Mouse (Mus musculus): ENCODE data around the gene Aldh3b1. TPM values are rescaled to one million over a fixed set of nuclear protein-coding genes. Genes with fewer than 3 reads are reported as not detected.
"Not testable (repeated sequence)": the region's sequence is repeated elsewhere in the genome, so short reads cannot be mapped to it uniquely, and the experiment has no call there.

Aldh3b1 gene
- total RNA-seq (2012; rRNA removed) = 0.76 and 1.4 TPM in 2 replicates

GRCm38 (mm10) chr19:3929211-3929941 lies at the start of gene Aldh3b1:
Gene Aldh3b1 (minus strand): TSS chr19:3929808.
- Histone ChIP-seq H3K4me3 (ENCODE audit: insufficient read depth in 1 of 2, low read depth in 1 of 2, low read length in 2 of 2, poor library complexity in 1 of 2, severe bottlenecking in 1 of 2) (peak within 1 kb of the TSS; percentile 28 to 56), H3K9me3 (ENCODE audit: control insufficient read depth, insufficient read depth, low read depth, low read length) (no peaks in the 10 kb centered on the region), H3K9ac (ENCODE audit: insufficient read depth, low read depth, low read length, poor library complexity, severe bottlenecking) (peak within 1 kb of the TSS; percentile 56), H3K4me1 (ENCODE audit: control insufficient read depth in 2 of 2, insufficient read depth in 2 of 2, low read length in 2 of 2, poor library complexity in 1 of 2) (peaks cover 2 to 13% of the 10 kb centered on the region in 2 experiments; a peak in 2 of 4 replicates), H3K27ac (ENCODE audit: insufficient read depth, low read depth, low read length, poor library complexity, severe bottlenecking) (no peak within 1 kb of the TSS), H3K36me3 (ENCODE audit: control insufficient read depth, insufficient read depth, low read length, poor library complexity, severe bottlenecking) (no peaks in the 10 kb centered on the region)
- no peak for TF ChIP-seq HCFC1 (IDR thresholded peaks at IDR 0.05; ENCODE audit: borderline replicate concordance, insufficient read depth, low read length)
- no peak for TF ChIP-seq CHD2 (IDR thresholded peaks at IDR 0.05; ENCODE audit: low read depth, low read length)
- no peak for TF ChIP-seq ZC3H11A (IDR thresholded peaks at IDR 0.05; ENCODE audit: borderline replicate concordance, low read depth, low read length)
- no peak for TF ChIP-seq ZNF384 (IDR thresholded peaks at IDR 0.05; ENCODE audit: low read depth, low read length)
- TF ChIP-seq MAFK (IDR thresholded peaks at IDR 0.05; ENCODE audit: insufficient read depth, low read depth, low read length) = no peak
- in situ Hi-C loops (cut with MboI; ENCODE audit: low sequenced_read_pairs in 2 of 2, unreplicated experiment in 2 of 2) = no loop called here
- DNase-seq (ENCODE audit: low read depth, low spot score) = no peak

GRCm38 (mm10) chr19:3975866-3976265 lies 46.3 kb upstream of the Aldh3b1 start:
- H3K27ac ChIP-seq (ENCODE audit: insufficient read depth, low read depth, low read length, poor library complexity, severe bottlenecking) = no peak overlapping the region
- peaks cover 0 to 3% of the 10 kb centered on the region in 2 experiments; a peak in 1 of 4 replicates for H3K4me1 ChIP-seq (ENCODE audit: control insufficient read depth in 2 of 2, insufficient read depth in 2 of 2, low read length in 2 of 2, poor library complexity in 1 of 2)
- H3K36me3 ChIP-seq (ENCODE audit: control insufficient read depth, insufficient read depth, low read length, poor library complexity, severe bottlenecking) = no peaks in the 10 kb centered on the region
- in situ Hi-C loops (cut with MboI; ENCODE audit: low sequenced_read_pairs in 2 of 2, unreplicated experiment in 2 of 2) = no loop called here
- no peaks in the 10 kb centered on the region for H3K9me3 ChIP-seq (ENCODE audit: control insufficient read depth, insufficient read depth, low read depth, low read length)
- no peak overlapping the region for H3K4me3 ChIP-seq (ENCODE audit: insufficient read depth in 1 of 2, low read depth in 1 of 2, low read length in 2 of 2, poor library complexity in 1 of 2, severe bottlenecking in 1 of 2)
- no peak for TF ChIP-seq ZNF384 (IDR thresholded peaks at IDR 0.05; ENCODE audit: low read depth, low read length)
- no peak for TF ChIP-seq CHD2 (IDR thresholded peaks at IDR 0.05; ENCODE audit: low read depth, low read length)
- TF ChIP-seq ZC3H11A (IDR thresholded peaks at IDR 0.05; ENCODE audit: borderline replicate concordance, low read depth, low read length) = no peak
- no peak for TF ChIP-seq MAFK (IDR thresholded peaks at IDR 0.05; ENCODE audit: insufficient read depth, low read depth, low read length)
- TF ChIP-seq HCFC1 (IDR thresholded peaks at IDR 0.05; ENCODE audit: borderline replicate concordance, insufficient read depth, low read length) = no peak
- no peak overlapping the region for H3K9ac ChIP-seq (ENCODE audit: insufficient read depth, low read depth, low read length, poor library complexity, severe bottlenecking)
- no peak for DNase-seq (ENCODE audit: low read depth, low spot score)

DNA sequence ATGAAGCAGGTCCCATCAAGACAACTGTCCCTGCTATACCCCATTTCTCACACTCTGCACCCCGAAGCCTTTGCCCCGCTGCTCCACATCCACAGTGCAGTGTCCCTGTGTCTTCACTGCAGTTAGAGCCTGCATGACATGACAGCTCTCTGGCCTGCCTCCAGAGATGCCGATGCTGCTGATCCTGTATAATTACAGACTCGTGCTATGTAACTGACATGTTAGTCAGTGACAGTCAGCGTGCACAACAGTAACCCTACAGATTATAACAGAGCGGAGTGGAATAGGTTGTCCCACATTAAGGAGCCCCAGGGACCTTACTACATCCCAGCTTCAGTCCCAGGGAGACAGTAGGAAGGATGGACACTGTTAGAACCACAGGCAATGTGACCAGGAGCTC lies 45.0 kb upstream of the Aldh3b1 start:
- H3K27ac ChIP-seq (ENCODE audit: insufficient read depth, low read depth, low read length, poor library complexity, severe bottlenecking); DNase-seq (ENCODE audit: low read depth, low spot score); H3K9ac ChIP-seq (ENCODE audit: insufficient read depth, low read depth, low read length, poor library complexity, severe bottlenecking); H3K4me3 ChIP-seq (ENCODE audit: insufficient read depth in 1 of 2, low read depth in 1 of 2, low read length in 2 of 2, poor library complexity in 1 of 2, severe bottlenecking in 1 of 2); H3K9me3 ChIP-seq (ENCODE audit: control insufficient read depth, insufficient read depth, low read depth, low read length); H3K36me3 ChIP-seq (ENCODE audit: control insufficient read depth, insufficient read depth, low read length, poor library complexity, severe bottlenecking); in situ Hi-C loops (cut with MboI; ENCODE audit: low sequenced_read_pairs in 2 of 2, unreplicated experiment in 2 of 2); H3K4me1 ChIP-seq (ENCODE audit: control insufficient read depth in 2 of 2, insufficient read depth in 2 of 2, low read length in 2 of 2, poor library complexity in 1 of 2): not testable (repeated sequence)

DNA sequence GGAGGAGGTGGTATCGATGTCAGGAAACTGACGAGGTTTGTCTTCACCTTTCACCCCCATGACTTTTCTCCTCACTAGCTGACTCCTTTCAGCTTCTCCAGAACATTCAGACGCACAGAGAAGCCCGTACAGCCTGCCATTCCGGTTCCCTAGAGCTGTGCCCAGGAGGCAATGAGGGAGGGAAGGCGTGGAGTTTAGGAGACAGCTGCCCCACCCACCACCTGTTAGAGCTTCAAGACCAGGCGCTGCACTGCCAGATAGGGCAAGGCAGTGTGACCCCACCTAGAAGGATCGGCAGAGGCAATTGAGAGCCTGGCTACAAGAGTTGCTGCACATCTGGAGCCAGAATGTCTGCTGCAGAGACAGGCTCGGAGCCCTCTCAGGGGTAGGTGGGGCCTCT lies 42.6 kb upstream of the Aldh3b1 start, which contains the start of gene Aldh3b2:
Aldh3b2 (plus strand) TSS at position 100 of the 400 bp plus-strand sequence.
- Histone ChIP-seq H3K36me3 (ENCODE audit: control insufficient read depth, insufficient read depth, low read length, poor library complexity, severe bottlenecking) (no peaks in the 10 kb centered on the region), H3K9me3 (ENCODE audit: control insufficient read depth, insufficient read depth, low read depth, low read length) (no peaks in the 10 kb centered on the region), H3K4me3 (ENCODE audit: insufficient read depth in 1 of 2, low read depth in 1 of 2, low read length in 2 of 2, poor library complexity in 1 of 2, severe bottlenecking in 1 of 2) (no peak within 1 kb of the TSS; a peak in 1 of 4 replicates), H3K27ac (ENCODE audit: insufficient read depth, low read depth, low read length, poor library complexity, severe bottlenecking) (no peak within 1 kb of the TSS), H3K4me1 (ENCODE audit: control insufficient read depth in 2 of 2, insufficient read depth in 2 of 2, low read length in 2 of 2, poor library complexity in 1 of 2) (peaks cover 0 to 3% of the 10 kb centered on the region in 2 experiments; a peak in 1 of 4 replicates), H3K9ac (ENCODE audit: insufficient read depth, low read depth, low read length, poor library complexity, severe bottlenecking) (no peak within 1 kb of the TSS)
- in situ Hi-C loops (cut with MboI; ENCODE audit: low sequenced_read_pairs in 2 of 2, unreplicated experiment in 2 of 2) = no loop called here
- DNase-seq (ENCODE audit: low read depth, low spot score) = no peak
- TF ChIP-seq ZC3H11A (IDR thresholded peaks at IDR 0.05; ENCODE audit: borderline replicate concordance, low read depth, low read length) (no peak), CHD2 (IDR thresholded peaks at IDR 0.05; ENCODE audit: low read depth, low read length) (no peak), ZNF384 (IDR thresholded peaks at IDR 0.05; ENCODE audit: low read depth, low read length) (no peak), HCFC1 (IDR thresholded peaks at IDR 0.05; ENCODE audit: borderline replicate concordance, insufficient read depth, low read length) (no peak), MAFK (IDR thresholded peaks at IDR 0.05; ENCODE audit: insufficient read depth, low read depth, low read length) (no peak)

Measured in ES-E14 (cell line).